Mouse (Mus musculus): Measurements from ENCODE around the gene Plk3. TPM values are rescaled to one million over a fixed set of nuclear protein-coding genes. Genes with fewer than 3 reads are reported as not detected.

Plk3 gene
- total and polyA plus RNA-seq, 2 experiments from 2014 or later, result 16.9 to 18.2 TPM

DNA sequence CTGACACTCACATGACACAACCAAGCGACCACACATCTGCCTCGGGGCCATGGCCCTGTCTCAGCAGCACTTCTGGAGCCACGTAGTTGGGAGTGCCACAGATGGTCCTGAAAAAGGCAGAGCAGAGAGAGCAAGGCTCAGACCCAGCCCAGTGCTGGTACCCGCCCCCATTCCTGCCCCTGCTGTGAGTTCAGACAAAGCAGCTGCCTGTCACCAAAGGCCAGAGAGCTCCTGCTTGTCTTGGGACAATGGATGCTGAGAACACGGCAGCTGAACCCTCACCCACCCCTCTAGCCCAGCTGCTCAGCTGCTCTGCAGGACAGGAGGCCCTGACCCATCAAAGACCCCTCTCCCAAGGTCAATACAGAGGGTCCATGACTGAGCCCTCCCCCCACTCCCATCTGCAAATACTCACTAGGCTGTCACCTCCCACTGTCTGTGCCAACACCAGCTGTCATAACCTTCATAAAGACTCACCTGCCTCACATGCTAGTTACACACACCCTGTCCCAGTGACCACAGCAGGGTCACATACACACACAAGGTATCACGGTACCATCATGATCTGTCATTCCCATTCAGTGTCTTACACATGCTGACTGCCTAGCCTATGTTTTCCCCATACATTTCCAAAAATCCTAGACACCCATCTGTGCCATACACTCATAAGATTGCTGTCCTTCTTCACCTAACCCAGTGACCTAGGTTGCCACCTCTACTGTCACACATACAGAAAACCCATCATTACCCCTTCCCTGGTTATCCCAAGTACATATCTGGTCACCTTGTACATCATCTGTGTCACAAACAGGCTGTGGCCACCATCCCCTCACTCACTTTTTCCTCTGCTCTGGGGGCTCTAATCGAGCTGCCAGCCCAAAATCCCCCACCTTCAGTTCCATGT is 1.6 kb downstream of the Plk3 start:
- Histone ChIP-seq H3K9ac (peak overlapping the region; percentile 74), H3K4me2 (ENCODE audit: low read depth) (peak overlapping the region; percentile 90), H3K27ac (ENCODE audit: low read depth, low read length) (no peak overlapping the region), H3K27me3 (ENCODE audit: insufficient read depth, low read length) (no peaks in the 10 kb centered on the region), H3K9me3 (ENCODE audit: low read length) (no peaks in the 10 kb centered on the region), H3K36me3 (ENCODE audit: insufficient read depth) (peaks cover 24% of the 10 kb centered on the region), H3K4me3 (ENCODE audit: low read depth, low read length) (peak overlapping the region; percentile 81), H3K4me1 (ENCODE audit: insufficient read depth) (peaks cover 5% of the 10 kb centered on the region; the same call in 1 of the 2 replicates)
- DNase-seq (no peak), ATAC-seq (no peak)
- WGBS, result 6% methylated on average over 7 of the region's 7 CpGs
- TF ChIP-seq CTCF (IDR thresholded peaks at IDR 0.05; ENCODE audit: low read depth), result no peak

DNA sequence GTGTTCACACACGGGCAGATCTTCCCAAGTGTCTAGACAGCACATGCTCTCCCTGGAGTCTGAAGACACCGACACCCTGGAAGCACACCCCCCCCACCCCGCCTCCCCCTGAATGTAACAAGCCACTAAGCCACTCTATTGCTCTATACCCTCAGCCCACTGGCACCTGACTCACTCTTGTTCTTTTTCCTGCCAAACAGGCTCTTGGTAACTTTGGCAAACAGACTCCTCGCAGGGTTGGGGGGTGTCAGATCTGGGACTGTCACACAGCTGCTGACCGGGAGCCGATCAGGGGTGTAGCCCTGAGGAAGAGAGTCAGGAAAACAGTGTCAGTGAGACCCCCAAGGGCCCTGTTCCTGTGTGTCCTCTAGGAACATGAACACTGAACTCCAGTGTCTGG is 2.6 kb downstream of the Plk3 start:
- DNase-seq, result no peak
- Histone ChIP-seq H3K9me3 (ENCODE audit: low read length) (no peaks in the 10 kb centered on the region), H3K36me3 (ENCODE audit: insufficient read depth) (peaks cover 24% of the 10 kb centered on the region), H3K27ac (ENCODE audit: low read depth, low read length) (no peak overlapping the region), H3K4me1 (ENCODE audit: insufficient read depth) (peaks cover 5% of the 10 kb centered on the region; the same call in 1 of the 2 replicates), H3K4me2 (ENCODE audit: low read depth) (no peak overlapping the region), H3K9ac (no peak overlapping the region), H3K27me3 (ENCODE audit: insufficient read depth, low read length) (no peaks in the 10 kb centered on the region), H3K4me3 (ENCODE audit: low read depth, low read length) (no peak overlapping the region)
- ATAC-seq, result no peak
- 66% methylated on average over 6 of the region's 6 CpGs for WGBS
- no peak for TF ChIP-seq CTCF (IDR thresholded peaks at IDR 0.05; ENCODE audit: low read depth)

GRCm38 (mm10) chr4:117130790-117131189 is 3.0 kb downstream of the Plk3 start:
- H3K9ac ChIP-seq, result no peak overlapping the region
- H3K36me3 ChIP-seq (ENCODE audit: insufficient read depth), result peaks cover 24% of the 10 kb centered on the region
- DNase-seq (no peak), ATAC-seq (no peak)
- H3K4me3 ChIP-seq (ENCODE audit: low read depth, low read length), result no peak overlapping the region
- no peak overlapping the region for H3K27ac ChIP-seq (ENCODE audit: low read depth, low read length)
- no peak overlapping the region for H3K4me2 ChIP-seq (ENCODE audit: low read depth)
- H3K27me3 ChIP-seq (ENCODE audit: insufficient read depth, low read length), result no peaks in the 10 kb centered on the region
- 41% methylated on average over 6 of the region's 6 CpGs for WGBS
- H3K4me1 ChIP-seq (ENCODE audit: insufficient read depth), result peaks cover 5% of the 10 kb centered on the region
- TF ChIP-seq CTCF (IDR thresholded peaks at IDR 0.05; ENCODE audit: low read depth), result no peak
- H3K9me3 ChIP-seq (ENCODE audit: low read length), result no peaks in the 10 kb centered on the region

DNA sequence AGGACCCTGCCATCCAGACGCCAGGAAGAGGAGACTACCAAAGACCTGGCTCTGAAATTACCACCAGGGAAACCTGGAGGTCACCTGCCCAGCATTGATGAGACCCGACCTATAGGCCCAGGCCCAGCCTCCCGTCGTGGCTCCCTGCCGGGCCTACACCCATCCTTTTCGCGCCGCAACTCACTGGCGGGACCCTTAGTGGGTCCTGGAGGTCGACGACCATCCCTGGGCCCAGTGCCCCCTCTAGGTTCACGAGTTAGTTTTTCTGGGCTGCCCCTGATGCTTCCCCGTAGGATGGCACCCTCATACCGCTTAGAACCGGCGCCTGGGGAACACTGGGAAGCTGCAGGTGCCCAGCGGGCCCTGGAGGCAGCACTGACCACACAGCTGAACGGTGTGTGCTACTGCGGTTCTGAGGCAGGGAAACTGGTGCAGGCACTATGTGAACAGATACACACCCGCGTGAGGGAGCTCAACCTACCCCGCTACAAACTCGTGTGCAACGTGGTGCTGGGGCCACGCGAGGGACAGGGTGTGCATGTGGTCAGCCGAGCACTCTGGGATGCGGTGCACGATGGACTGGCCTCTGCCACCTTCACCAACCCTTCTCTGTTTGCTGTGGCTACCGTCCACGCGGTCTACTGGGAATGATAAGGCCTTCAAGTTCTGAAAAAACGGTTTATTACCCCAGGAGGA is 5.6 kb downstream of the Plk3 start:
- TF ChIP-seq CTCF (IDR thresholded peaks at IDR 0.05; ENCODE audit: low read depth), result no peak
- Histone ChIP-seq H3K9ac (no peak overlapping the region), H3K27me3 (ENCODE audit: insufficient read depth, low read length) (no peaks in the 10 kb centered on the region), H3K9me3 (ENCODE audit: low read length) (no peaks in the 10 kb centered on the region), H3K4me3 (ENCODE audit: low read depth, low read length) (no peak overlapping the region), H3K4me1 (ENCODE audit: insufficient read depth) (peaks cover 16% of the 10 kb centered on the region), H3K27ac (ENCODE audit: low read depth, low read length) (no peak overlapping the region), H3K4me2 (ENCODE audit: low read depth) (no peak overlapping the region), H3K36me3 (ENCODE audit: insufficient read depth) (peaks cover 24% of the 10 kb centered on the region)
- 91% methylated on average over 33 of the region's 33 CpGs for WGBS
- ATAC-seq (no peak), DNase-seq (no peak)

DNA sequence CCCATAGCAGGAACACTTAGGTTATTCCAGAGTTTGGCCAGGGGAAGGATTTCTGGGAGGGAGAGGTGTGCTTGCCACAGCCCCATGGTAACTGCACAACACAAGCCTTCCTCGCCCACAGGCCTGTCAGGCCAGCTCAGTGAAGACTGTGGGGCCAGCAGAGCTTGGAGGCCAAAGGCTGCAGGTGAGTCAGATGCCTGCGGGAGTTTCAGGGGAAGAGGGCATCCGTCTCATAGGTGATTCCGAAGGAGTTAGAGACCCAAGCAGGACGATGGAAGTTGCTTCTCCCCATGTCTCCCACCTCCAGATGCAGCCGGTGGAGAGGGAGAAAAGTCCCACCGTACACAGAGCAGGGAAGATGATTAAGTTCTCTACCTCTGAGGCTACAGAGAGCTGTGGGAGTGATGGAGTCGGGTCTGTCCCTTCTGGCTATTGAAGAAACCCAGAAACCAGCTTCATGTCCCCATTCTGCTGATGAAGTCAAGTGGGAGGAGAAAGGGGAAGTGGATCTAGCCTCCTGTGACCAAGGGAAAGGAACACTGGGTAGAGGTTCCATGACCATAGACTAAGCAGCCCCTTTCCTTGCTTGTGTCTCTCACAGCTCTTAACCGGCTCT is 7.0 kb downstream of the Plk3 start, which contains the start of gene Tctex1d4:
Gene Tctex1d4 (plus strand): TSS at position 120 of the 616 bp plus-strand sequence.
- TF ChIP-seq CTCF (IDR thresholded peaks at IDR 0.05; ENCODE audit: low read depth), result no peak
- 90% methylated on average over 9 of the region's 9 CpGs for WGBS
- no peak for DNase-seq
- Histone ChIP-seq H3K9ac (peak within 1 kb of the TSS; percentile 44), H3K4me3 (ENCODE audit: low read depth, low read length) (no peak within 1 kb of the TSS), H3K9me3 (ENCODE audit: low read length) (no peaks in the 10 kb centered on the region), H3K4me2 (ENCODE audit: low read depth) (no peak within 1 kb of the TSS), H3K27me3 (ENCODE audit: insufficient read depth, low read length) (no peaks in the 10 kb centered on the region), H3K4me1 (ENCODE audit: insufficient read depth) (peaks cover 11% of the 10 kb centered on the region), H3K27ac (ENCODE audit: low read depth, low read length) (peak within 1 kb of the TSS; percentile 72), H3K36me3 (ENCODE audit: insufficient read depth) (peaks cover 24% of the 10 kb centered on the region)
- ATAC-seq, result no peak

GRCm38 (mm10) chr4:117125910-117126674 is 7.7 kb downstream of the Plk3 start:
- H3K27ac ChIP-seq (ENCODE audit: low read depth, low read length), result peak overlapping the region; percentile 72
- no peaks in the 10 kb centered on the region for H3K27me3 ChIP-seq (ENCODE audit: insufficient read depth, low read length)
- H3K9me3 ChIP-seq (ENCODE audit: low read length), result no peaks in the 10 kb centered on the region
- no peak overlapping the region for H3K4me3 ChIP-seq (ENCODE audit: low read depth, low read length)
- peaks cover 24% of the 10 kb centered on the region for H3K36me3 ChIP-seq (ENCODE audit: insufficient read depth)
- DNase-seq (no peak), ATAC-seq (peak; percentile 8; the same call in 1 of the 2 replicates)
- H3K4me1 ChIP-seq (ENCODE audit: insufficient read depth), result peaks cover 14% of the 10 kb centered on the region
- no peak for TF ChIP-seq CTCF (IDR thresholded peaks at IDR 0.05; ENCODE audit: low read depth)
- peak overlapping the region; percentile 44 for H3K9ac ChIP-seq
- H3K4me2 ChIP-seq (ENCODE audit: low read depth), result no peak overlapping the region
- WGBS, result 50% methylated on average over 15 of the region's 15 CpGs

All from forebrain, postnatal 0 days (tissue).